Mouse (Mus musculus) E14TG2a.4 (cell line): ENCODE data around the gene Fcrla.
A peak's percentile ranks its signal among the peaks of the same experiment; 100 is the strongest.

Experiments
- H3K27me3 ChIP-seq: 2 replicates; pipeline ENCODE4 v1.6.1; 2014; ENCODE audit warnings: low read length, control low read depth; ENCODE audit not compliant: insufficient read depth
- H3K36me3 ChIP-seq: 2 replicates; pipeline ENCODE4 v1.6.1; 2014; ENCODE audit warnings: low read length, control low read depth; ENCODE audit not compliant: insufficient read depth
- H3K4me1 ChIP-seq: replicated peaks from 2 replicates; pipeline ENCODE4 v1.6.1; 2014; ENCODE audit warnings: low read depth, low read length, control low read depth
- H3K4me3 ChIP-seq: replicated peaks from 2 replicates; pipeline ENCODE4 v1.5.1; 2014; ENCODE audit warnings: mild to moderate bottlenecking, low read length
- H3K9me3 ChIP-seq: 2 replicates; pipeline ENCODE4 v1.6.1; 2014; ENCODE audit warnings: low read length, control low read depth
- CTCF ChIP-seq: conservative IDR thresholded peaks from 2 replicates; pipeline ENCODE4 v1.5.1; 2014; ENCODE audit warnings: low read length
- NANOG ChIP-seq: IDR thresholded peaks from 2 replicates; pipeline ENCODE4 v1.6.1; 2014; ENCODE audit warnings: borderline replicate concordance, low read length, mixed read lengths
- POU5F1 ChIP-seq: IDR thresholded peaks from 2 replicates; pipeline ENCODE4 v1.6.1; 2014; ENCODE audit warnings: low read length, borderline replicate concordance

Gene Fcrla

GRCm38 (mm10) chr1:170884978-170885561 is 42.3 kb downstream of the Fcrla start, which contains the start of the genes Gm26620 and Dusp12:
TSS of gene Gm26620 (plus strand) at chr1:170885065.
TSS of gene Dusp12 (minus strand) at chr1:170885540.
- Histone ChIP-seq H3K4me3 (peak within 1 kb of the TSS; percentile 97), H3K4me1 (peaks cover 47% of the 10 kb centered on the region), H3K36me3 (peaks cover 30% of the 10 kb centered on the region), H3K27me3 (no peaks in the 10 kb centered on the region), H3K9me3 (no peaks in the 10 kb centered on the region)
- TF ChIP-seq NANOG (no peak), POU5F1 (no peak), CTCF (peak; percentile 26)

GRCm38 (mm10) chr1:170884390-170884789 is 43.0 kb downstream of the Fcrla start:
- TF ChIP-seq POU5F1 = no peak
- no peak for TF ChIP-seq CTCF
- no peak for TF ChIP-seq NANOG
- no peaks in the 10 kb centered on the region for H3K27me3 ChIP-seq
- H3K9me3 ChIP-seq = no peaks in the 10 kb centered on the region
- peaks cover 42% of the 10 kb centered on the region for H3K4me1 ChIP-seq
- peaks cover 37% of the 10 kb centered on the region for H3K36me3 ChIP-seq
- H3K4me3 ChIP-seq = peak overlapping the region; percentile 97

- Histone ChIP-seq H3K27me3 (no peaks in the 10 kb centered on the region), H3K9me3 (no peaks in the 10 kb centered on the region), H3K4me1 (peaks cover 34% of the 10 kb centered on the region), H3K4me3 (no peak overlapping the region), H3K36me3 (peaks cover 42% of the 10 kb centered on the region)
- TF ChIP-seq NANOG = no peak
- no peak for TF ChIP-seq POU5F1
- TF ChIP-seq CTCF = no peak
These were observed 44.4 kb downstream of the Fcrla start for GRCm38 (mm10) chr1:170882915-170883485.

DNA sequence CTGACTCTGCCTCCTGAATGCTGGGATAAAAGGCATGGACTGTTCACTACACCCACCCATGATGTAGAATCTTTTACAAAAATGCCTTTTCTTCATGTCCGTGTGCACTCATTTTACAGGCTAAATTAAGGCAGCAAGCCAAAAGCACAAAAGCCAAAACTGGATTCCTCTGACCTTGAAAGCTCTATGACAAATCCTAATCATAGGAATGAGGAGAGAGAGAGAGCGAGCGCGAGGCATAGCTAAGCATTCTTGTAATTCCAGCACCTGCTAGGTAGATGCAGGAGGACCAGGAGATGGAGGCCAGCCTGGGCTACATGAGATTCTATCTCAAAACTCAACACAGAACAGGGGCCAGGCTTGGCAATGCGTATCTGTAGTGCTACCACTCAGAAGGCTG is 50.5 kb downstream of the Fcrla start:
- no peaks in the 10 kb centered on the region for H3K9me3 ChIP-seq
- TF ChIP-seq NANOG (no peak), CTCF (no peak), POU5F1 (no peak)
- peaks cover 69% of the 10 kb centered on the region for H3K36me3 ChIP-seq
- peaks cover 37% of the 10 kb centered on the region for H3K4me1 ChIP-seq
- no peak overlapping the region for H3K4me3 ChIP-seq
- no peaks in the 10 kb centered on the region for H3K27me3 ChIP-seq

GRCm38 (mm10) chr1:170875676-170876075 is 51.7 kb downstream of the Fcrla start:
- no peak for TF ChIP-seq CTCF
- no peak for TF ChIP-seq POU5F1
- no peak for TF ChIP-seq NANOG
- no peak overlapping the region for H3K4me3 ChIP-seq
- H3K9me3 ChIP-seq = no peaks in the 10 kb centered on the region
- H3K27me3 ChIP-seq = no peaks in the 10 kb centered on the region
- peaks cover 31% of the 10 kb centered on the region for H3K4me1 ChIP-seq
- peaks cover 57% of the 10 kb centered on the region for H3K36me3 ChIP-seq

- Histone ChIP-seq H3K4me3 (peak overlapping the region; percentile 60), H3K27me3 (no peaks in the 10 kb centered on the region), H3K9me3 (no peaks in the 10 kb centered on the region), H3K36me3 (peaks cover 34% of the 10 kb centered on the region), H3K4me1 (peaks cover 45% of the 10 kb centered on the region)
- TF ChIP-seq CTCF = 0 out of 2 replicates have a peak, but pooled peaks have one; percentile 15
- TF ChIP-seq POU5F1 = no peak
These were observed 55.4 kb downstream of the Fcrla start for GRCm38 (mm10) chr1:170871961-170872360.

GRCm38 (mm10) chr1:170871402-170871801 is 56.0 kb downstream of the Fcrla start:
- peak; percentile 52; the same call in 1 of the 2 replicates for TF ChIP-seq NANOG
- TF ChIP-seq CTCF = no peak
- no peaks in the 10 kb centered on the region for H3K27me3 ChIP-seq

GRCm38 (mm10) chr1:170868905-170869283 is 58.5 kb downstream of the Fcrla start:
- peak overlapping the region; percentile 97 for H3K4me3 ChIP-seq
- no peaks in the 10 kb centered on the region for H3K9me3 ChIP-seq
- H3K4me1 ChIP-seq = peaks cover 43% of the 10 kb centered on the region
- H3K36me3 ChIP-seq = peaks cover 5% of the 10 kb centered on the region
- H3K27me3 ChIP-seq = no peaks in the 10 kb centered on the region
- TF ChIP-seq CTCF (no peak), NANOG (no peak), POU5F1 (no peak)

More at GRCm38 (mm10) chr1:170871402-170871801, 56.0 kb downstream of the Fcrla start:
- H3K4me3 ChIP-seq = peak overlapping the region; percentile 60
- H3K9me3 ChIP-seq = no peaks in the 10 kb centered on the region
- H3K4me1 ChIP-seq = peaks cover 50% of the 10 kb centered on the region
- H3K36me3 ChIP-seq = peaks cover 30% of the 10 kb centered on the region
